Mouse (Mus musculus) forebrain, embryonic 14.5 days (tissue): ENCODE data around the gene Hoxa9. TPM values are rescaled to one million over a fixed set of nuclear protein-coding genes. Genes with fewer than 3 reads are reported as not detected.

ENCODE experiments used
- ATAC-seq: fragments of 200-750 bp; cut with Nextera tagmentation; 2 replicates; pipeline ENCODE4 v1.8.0; 2017; ENCODE audit warnings: mild to moderate bottlenecking, moderate library complexity
- DNase-seq: peaks from one replicate; pipeline ENCODE4 v3.0.0-alpha.2; 2015; ENCODE audit warnings: low spot score
- H3K27ac ChIP-seq: fragments of 300-500 bp; sonication (generic); 2 replicates; pipeline ENCODE4 v1.5.1; 2014; ENCODE audit warnings: low read depth, mild to moderate bottlenecking, control low read depth, low read length, moderate library complexity
- H3K27me3 ChIP-seq: fragments of 300-500 bp; sonication (generic); replicated peaks from 2 replicates; pipeline ENCODE4 v1.6.1; 2014; ENCODE audit warnings: low read length, control low read depth, mixed read lengths; ENCODE audit not compliant: control insufficient read depth, insufficient read depth
- H3K36me3 ChIP-seq: fragments of 300-500 bp; sonication (generic); 2 replicates; pipeline ENCODE4 v1.6.1; 2014; ENCODE audit warnings: low read length, control low read depth; ENCODE audit not compliant: control insufficient read depth, insufficient read depth
- H3K4me1 ChIP-seq: fragments of 300-500 bp; sonication (generic); 2 replicates; pipeline ENCODE4 v1.6.1; 2014; ENCODE audit warnings: antibody characterized with exemption, low read length, control low read depth; ENCODE audit not compliant: control insufficient read depth, insufficient read depth
- H3K4me2 ChIP-seq: fragments of 300-500 bp; sonication (generic); 2 replicates; pipeline ENCODE4 v1.6.1; 2014; ENCODE audit warnings: mild to moderate bottlenecking, control low read depth, low read length
- H3K4me3 ChIP-seq: fragments of 300-500 bp; sonication (generic); 2 replicates; pipeline ENCODE4 v1.5.1; 2014; ENCODE audit warnings: low read depth, low read length, control low read depth
- H3K9ac ChIP-seq: fragments of 300-500 bp; sonication (generic); 2 replicates; pipeline ENCODE4 v1.6.1; 2014; ENCODE audit warnings: mild to moderate bottlenecking, low read length, control low read depth, moderate library complexity
- H3K9me3 ChIP-seq: fragments of 300-500 bp; sonication (generic); replicated peaks from 2 replicates; pipeline ENCODE4 v1.6.1; 2016; ENCODE audit warnings: low read length, control low read depth, mixed read lengths; ENCODE audit not compliant: control insufficient read depth
- WGBS: fragments of 180-500 bp; shearing (Covaris S2); extraction: QIAGEN DNeasy Blood & Tissue Kit; methylation state at CpG from one replicate; pipeline ENCODE4 v1.1.7; 2014; 5-methylcytosine and 5-hydroxymethylcytosine counted together
- polyA plus RNA-seq: library from polyadenylated mRNA; unstranded; fragments of >200 nt; fragmentation: Nextera tagmentation; extraction: Ambion mirVana; gene quantifications from 2 replicates; pipeline ENCODE4 v1.2.1, GENCODE M21; 2014

Gene Hoxa9
- polyA plus RNA-seq, 1 experiment from 2014 or later = not detected

- H3K4me3 ChIP-seq = no peak overlapping the region
- WGBS = 2% methylated on average over 35 of the region's 35 CpGs
- H3K9ac ChIP-seq = no peak overlapping the region
- H3K4me1 ChIP-seq = no peaks in the 10 kb centered on the region
- H3K36me3 ChIP-seq = no peaks in the 10 kb centered on the region
- H3K4me2 ChIP-seq = no peak overlapping the region
- H3K9me3 ChIP-seq = no peaks in the 10 kb centered on the region
- no peak overlapping the region for H3K27ac ChIP-seq
- ATAC-seq (no peak), DNase-seq (no peak)
- H3K27me3 ChIP-seq = peaks cover 93% of the 10 kb centered on the region
These were observed 22.0 kb upstream of the Hoxa9 start for GRCm38 (mm10) chr6:52252775-52253376.

GRCm38 (mm10) chr6:52252016-52252774 is 21.3 kb upstream of the Hoxa9 start:
- Histone ChIP-seq H3K9ac (no peak overlapping the region), H3K36me3 (no peaks in the 10 kb centered on the region), H3K4me3 (no peak overlapping the region), H3K9me3 (no peaks in the 10 kb centered on the region), H3K27me3 (peaks cover 93% of the 10 kb centered on the region), H3K4me1 (no peaks in the 10 kb centered on the region), H3K27ac (no peak overlapping the region), H3K4me2 (no peak overlapping the region)
- ATAC-seq (no peak), DNase-seq (no peak)
- WGBS = under 1% methylated on average over 24 of the region's 24 CpGs

- Histone ChIP-seq H3K4me3 (no peak overlapping the region), H3K36me3 (no peaks in the 10 kb centered on the region), H3K9ac (no peak overlapping the region), H3K9me3 (no peaks in the 10 kb centered on the region), H3K27ac (no peak overlapping the region), H3K4me1 (no peaks in the 10 kb centered on the region), H3K27me3 (peaks cover 95% of the 10 kb centered on the region), H3K4me2 (no peak overlapping the region)
- no peak for DNase-seq
- ATAC-seq = no peak
- WGBS = 10% methylated on average over 7 of the region's 7 CpGs
These were observed 20.4 kb upstream of the Hoxa9 start for GRCm38 (mm10) chr6:52251177-52251879.

GRCm38 (mm10) chr6:52249826-52250225 is 18.9 kb upstream of the Hoxa9 start:
- no peak for DNase-seq
- H3K9me3 ChIP-seq = no peaks in the 10 kb centered on the region
- no peak for ATAC-seq

GRCm38 (mm10) chr6:52249415-52249738 is 18.5 kb upstream of the Hoxa9 start:
- H3K27ac ChIP-seq = no peak overlapping the region
- WGBS = 1% methylated on average over 16 of the region's 16 CpGs
- H3K4me2 ChIP-seq = no peak overlapping the region
- H3K9ac ChIP-seq = no peak overlapping the region
- H3K4me1 ChIP-seq = no peaks in the 10 kb centered on the region
- peaks cover 98% of the 10 kb centered on the region for H3K27me3 ChIP-seq
- no peak for DNase-seq
- H3K4me3 ChIP-seq = no peak overlapping the region
- no peak for ATAC-seq
- H3K9me3 ChIP-seq = no peaks in the 10 kb centered on the region
- no peaks in the 10 kb centered on the region for H3K36me3 ChIP-seq

More at GRCm38 (mm10) chr6:52249826-52250225, 18.9 kb upstream of the Hoxa9 start:
- peaks cover 95% of the 10 kb centered on the region for H3K27me3 ChIP-seq
- WGBS = 5% methylated on average over 4 of the region's 4 CpGs
- H3K4me3 ChIP-seq = no peak overlapping the region
- no peak overlapping the region for H3K4me2 ChIP-seq
- H3K9ac ChIP-seq = no peak overlapping the region
- H3K4me1 ChIP-seq = no peaks in the 10 kb centered on the region
- H3K36me3 ChIP-seq = no peaks in the 10 kb centered on the region
- H3K27ac ChIP-seq = no peak overlapping the region

- DNase-seq (no peak), ATAC-seq (no peak)
- Histone ChIP-seq H3K9ac (no peak overlapping the region), H3K27ac (no peak overlapping the region), H3K9me3 (no peaks in the 10 kb centered on the region), H3K4me3 (no peak overlapping the region), H3K27me3 (peaks cover 98% of the 10 kb centered on the region), H3K36me3 (no peaks in the 10 kb centered on the region), H3K4me2 (no peak overlapping the region), H3K4me1 (no peaks in the 10 kb centered on the region)
- WGBS = under 1% methylated on average over 27 of the region's 27 CpGs
These were observed 17.9 kb upstream of the Hoxa9 start for GRCm38 (mm10) chr6:52248638-52249414.

GRCm38 (mm10) chr6:52247766-52248637 is 17.1 kb upstream of the Hoxa9 start:
- DNase-seq (no peak), ATAC-seq (no peak)
- Histone ChIP-seq H3K27me3 (peaks cover 98% of the 10 kb centered on the region), H3K4me1 (no peaks in the 10 kb centered on the region), H3K4me2 (no peak overlapping the region), H3K4me3 (no peak overlapping the region), H3K27ac (no peak overlapping the region), H3K36me3 (no peaks in the 10 kb centered on the region), H3K9me3 (no peaks in the 10 kb centered on the region), H3K9ac (no peak overlapping the region)
- 1% methylated on average over 23 of the region's 23 CpGs for WGBS

GRCm38 (mm10) chr6:52246916-52247315 is 16.0 kb upstream of the Hoxa9 start:
- Histone ChIP-seq H3K4me3 (no peak overlapping the region), H3K36me3 (no peaks in the 10 kb centered on the region), H3K9ac (no peak overlapping the region), H3K4me2 (no peak overlapping the region), H3K27me3 (peaks cover 98% of the 10 kb centered on the region), H3K9me3 (no peaks in the 10 kb centered on the region), H3K27ac (no peak overlapping the region), H3K4me1 (no peaks in the 10 kb centered on the region)
- ATAC-seq (no peak), DNase-seq (no peak)
- 4% methylated on average over 3 of the region's 3 CpGs for WGBS
